Mouse (Mus musculus): Measurements from ENCODE around the gene Sf3a2. TPM values are rescaled to one million over a fixed set of nuclear protein-coding genes. Genes with fewer than 3 reads are reported as not detected.
A peak's percentile ranks its signal among the peaks of the same experiment; 100 is the strongest.
"Not testable (repeated sequence)": the region's sequence is repeated elsewhere in the genome, so short reads cannot be mapped to it uniquely, and the experiment has no call there.

Sf3a2 gene
- total RNA-seq, 2 experiments from 2014 or later = 16.8 to 48.6 TPM

DNA sequence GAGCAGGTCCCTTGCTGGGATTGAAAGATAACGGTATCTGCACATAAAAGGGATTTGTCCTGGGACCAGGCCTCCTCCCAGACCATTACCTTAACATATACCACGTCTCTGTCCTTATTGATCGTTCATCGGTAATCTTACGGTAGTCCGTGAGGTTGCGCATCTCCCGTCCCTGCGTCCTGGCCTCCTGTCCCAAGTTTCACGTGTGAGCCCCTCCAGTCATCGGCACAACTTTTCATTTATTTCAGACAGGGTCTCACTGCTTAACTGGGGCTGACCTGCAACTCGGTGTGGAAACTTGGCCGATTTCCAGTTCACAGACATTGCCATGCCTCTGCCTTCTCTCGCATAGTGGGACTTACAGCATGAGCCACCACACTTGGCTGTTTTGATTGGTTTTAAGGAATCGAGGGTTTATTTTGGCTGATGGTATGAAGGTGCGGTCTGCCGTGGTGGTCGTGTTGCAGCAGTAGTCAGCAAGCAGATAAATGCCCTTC is 1.1 kb downstream of the Sf3a2 start:
- peak; percentile 9 for ATAC-seq (replicated peaks; ENCODE audit: low FRiP score, poor library complexity, severe bottlenecking)

DNA sequence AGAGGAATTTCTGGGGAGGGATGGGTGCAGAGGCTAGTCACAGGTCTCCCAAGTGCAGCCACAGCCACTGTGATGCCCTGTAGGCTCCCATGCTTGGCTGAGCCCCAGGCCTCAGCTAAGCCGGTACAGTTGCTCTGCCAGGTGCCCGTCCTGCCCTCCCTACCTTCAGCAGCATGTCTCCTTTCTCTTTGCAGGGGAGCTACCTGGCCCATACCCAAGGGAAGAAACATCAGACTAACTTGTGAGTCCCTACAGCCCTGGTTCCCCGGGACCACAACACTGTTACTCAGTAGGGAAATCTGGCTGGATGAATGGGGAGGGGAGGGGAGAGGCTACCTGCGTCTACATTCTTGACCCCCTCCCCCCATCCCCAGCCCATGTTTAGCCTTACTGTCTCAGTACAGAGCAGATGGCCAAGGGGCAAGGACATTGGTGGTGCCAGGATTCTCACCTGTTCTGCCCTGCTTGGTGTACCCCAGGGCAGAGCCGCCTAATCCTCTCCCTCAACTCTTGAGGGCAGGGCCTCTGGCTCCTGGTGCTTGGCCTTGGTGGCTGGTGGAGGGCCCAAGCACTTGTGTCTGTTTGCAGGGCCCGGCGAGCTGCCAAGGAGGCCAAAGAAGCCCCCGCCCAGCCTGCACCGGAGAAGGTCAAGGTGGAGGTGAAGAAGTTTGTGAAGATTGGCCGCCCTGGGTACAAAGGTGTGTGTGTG is 4.4 kb downstream of the Sf3a2 start:
- ATAC-seq (replicated peaks; ENCODE audit: low FRiP score, poor library complexity, severe bottlenecking) = no peak

DNA sequence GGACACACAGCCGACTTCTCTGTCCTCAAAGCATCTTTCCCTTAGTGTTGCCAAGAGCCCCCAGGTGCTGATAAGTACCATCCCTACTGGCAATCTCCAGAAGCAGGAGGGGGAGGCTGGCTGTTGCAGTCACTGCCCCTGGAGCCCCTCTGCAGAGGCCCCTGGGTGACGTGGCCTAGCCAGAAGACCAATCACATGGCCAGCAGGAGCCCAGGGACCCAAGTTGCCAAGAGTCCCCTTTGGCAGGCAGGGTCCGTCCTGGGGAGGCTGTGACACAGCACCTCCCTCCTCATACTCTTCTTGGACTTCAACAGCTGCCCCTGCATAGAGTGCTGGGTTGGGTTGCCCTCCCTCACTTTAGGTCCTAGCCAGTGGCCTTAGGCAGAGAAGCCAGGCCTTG is 5.0 kb downstream of the Sf3a2 start:
- ATAC-seq (replicated peaks; ENCODE audit: low FRiP score, poor library complexity, severe bottlenecking) = no peak

DNA sequence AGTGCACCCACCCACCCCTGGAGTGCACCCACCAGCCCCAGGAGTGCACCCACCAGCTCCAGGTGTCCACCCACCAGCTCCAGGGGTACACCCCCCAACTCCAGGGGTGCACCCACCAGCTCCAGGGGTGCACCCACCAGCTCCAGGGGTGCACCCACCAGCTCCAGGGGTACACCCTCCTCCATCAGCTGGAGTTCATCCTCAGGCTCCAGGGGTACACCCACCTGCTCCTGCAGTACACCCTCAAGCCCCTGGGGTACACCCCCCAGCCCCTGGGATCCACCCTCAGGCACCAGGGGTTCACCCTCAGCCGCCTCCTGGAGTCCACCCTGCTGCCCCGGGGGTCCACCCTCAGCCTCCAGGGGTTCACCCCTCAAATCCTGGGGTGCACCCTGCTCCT is 6.3 kb downstream of the Sf3a2 start:
- no peak for ATAC-seq (replicated peaks; ENCODE audit: low FRiP score, poor library complexity, severe bottlenecking)

DNA sequence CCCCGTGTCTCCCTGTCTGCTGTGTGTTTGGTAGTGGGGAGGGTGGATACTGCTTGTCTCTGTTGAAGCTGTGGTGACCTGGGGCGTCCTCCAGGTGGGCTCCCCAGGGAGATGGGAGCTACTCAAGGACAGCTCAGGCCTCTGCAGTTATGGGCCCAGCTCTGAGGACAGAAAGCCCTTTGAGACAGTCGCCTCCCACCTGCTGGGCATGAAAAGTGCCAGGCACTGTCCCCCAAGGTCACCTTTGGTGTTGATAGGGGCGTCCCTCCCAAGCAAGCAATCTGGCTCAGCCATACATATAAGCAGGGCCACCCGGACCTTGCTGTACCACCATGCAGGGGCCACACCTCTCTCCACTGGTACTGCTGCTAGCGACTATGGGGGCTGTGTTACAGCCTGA is 6.9 kb downstream of the Sf3a2 start, which contains the start of gene Amh:
Amh (plus strand) TSS at position 328 of the 400 bp plus-strand sequence.
- ATAC-seq (replicated peaks; ENCODE audit: low FRiP score, poor library complexity, severe bottlenecking) = no peak

DNA sequence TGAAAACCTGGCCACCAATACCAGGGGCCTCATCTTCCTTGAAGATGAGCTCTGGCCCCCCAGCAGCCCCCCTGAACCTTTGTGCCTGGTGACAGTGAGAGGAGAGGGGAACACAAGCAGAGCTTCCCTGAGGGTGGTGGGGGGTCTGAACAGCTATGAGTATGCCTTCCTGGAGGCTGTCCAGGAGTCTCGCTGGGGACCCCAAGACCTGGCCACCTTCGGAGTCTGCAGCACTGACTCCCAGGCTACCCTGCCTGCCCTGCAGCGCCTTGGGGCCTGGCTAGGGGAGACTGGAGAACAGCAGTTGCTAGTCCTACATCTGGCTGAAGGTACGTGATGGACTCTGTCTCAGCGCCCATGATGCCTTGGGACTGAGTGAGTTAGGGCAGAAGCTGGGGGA is 7.3 kb downstream of the Sf3a2 start:
- ATAC-seq (replicated peaks; ENCODE audit: low FRiP score, poor library complexity, severe bottlenecking) = no peak

DNA sequence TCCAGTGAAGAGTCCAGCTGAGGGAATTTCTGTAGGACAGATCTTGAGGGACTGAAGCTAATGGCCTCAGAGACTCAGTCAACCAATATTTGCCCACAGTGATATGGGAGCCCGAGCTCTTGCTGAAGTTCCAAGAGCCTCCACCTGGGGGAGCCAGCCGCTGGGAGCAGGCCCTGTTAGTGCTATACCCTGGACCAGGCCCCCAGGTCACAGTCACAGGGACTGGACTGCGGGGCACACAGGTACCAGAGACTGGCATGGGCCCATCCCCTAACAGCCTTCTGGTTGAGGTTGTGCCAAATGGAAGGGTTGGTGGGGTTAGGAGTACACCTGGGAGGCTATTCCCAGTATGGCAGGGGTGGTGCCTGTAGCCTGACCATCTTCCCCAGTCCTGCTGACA is 7.9 kb downstream of the Sf3a2 start:
- ATAC-seq (replicated peaks; ENCODE audit: low FRiP score, poor library complexity, severe bottlenecking) = peak; percentile 76

DNA sequence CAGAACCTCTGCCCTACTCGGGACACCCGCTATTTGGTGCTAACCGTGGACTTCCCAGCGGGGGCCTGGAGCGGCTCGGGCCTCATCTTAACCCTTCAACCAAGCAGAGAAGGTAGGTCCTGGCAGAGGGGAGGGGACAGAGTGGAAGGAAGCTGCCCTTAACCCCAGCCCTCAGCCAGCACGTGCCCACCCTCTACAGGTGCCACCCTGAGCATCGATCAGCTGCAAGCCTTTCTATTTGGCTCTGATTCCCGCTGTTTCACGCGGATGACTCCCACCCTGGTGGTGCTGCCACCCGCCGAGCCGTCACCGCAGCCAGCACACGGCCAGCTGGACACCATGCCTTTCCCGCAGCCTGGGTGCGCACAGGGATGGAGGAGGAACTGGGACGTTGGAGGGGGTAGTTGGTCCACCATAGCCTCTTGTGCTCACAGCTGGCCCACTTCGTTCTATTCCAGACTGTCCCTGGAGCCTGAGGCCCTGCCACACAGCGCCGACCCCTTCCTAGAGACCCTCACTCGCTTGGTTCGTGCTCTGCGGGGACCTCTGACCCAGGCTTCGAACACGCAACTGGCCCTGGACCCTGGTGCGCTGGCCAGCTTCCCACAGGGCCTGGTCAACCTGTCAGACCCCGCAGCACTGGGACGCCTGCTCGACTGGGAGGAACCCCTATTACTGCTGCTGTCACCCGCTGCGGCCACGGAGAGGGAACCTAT is 8.5 kb downstream of the Sf3a2 start:
- ATAC-seq (replicated peaks; ENCODE audit: low FRiP score, poor library complexity, severe bottlenecking) = no peak

DNA sequence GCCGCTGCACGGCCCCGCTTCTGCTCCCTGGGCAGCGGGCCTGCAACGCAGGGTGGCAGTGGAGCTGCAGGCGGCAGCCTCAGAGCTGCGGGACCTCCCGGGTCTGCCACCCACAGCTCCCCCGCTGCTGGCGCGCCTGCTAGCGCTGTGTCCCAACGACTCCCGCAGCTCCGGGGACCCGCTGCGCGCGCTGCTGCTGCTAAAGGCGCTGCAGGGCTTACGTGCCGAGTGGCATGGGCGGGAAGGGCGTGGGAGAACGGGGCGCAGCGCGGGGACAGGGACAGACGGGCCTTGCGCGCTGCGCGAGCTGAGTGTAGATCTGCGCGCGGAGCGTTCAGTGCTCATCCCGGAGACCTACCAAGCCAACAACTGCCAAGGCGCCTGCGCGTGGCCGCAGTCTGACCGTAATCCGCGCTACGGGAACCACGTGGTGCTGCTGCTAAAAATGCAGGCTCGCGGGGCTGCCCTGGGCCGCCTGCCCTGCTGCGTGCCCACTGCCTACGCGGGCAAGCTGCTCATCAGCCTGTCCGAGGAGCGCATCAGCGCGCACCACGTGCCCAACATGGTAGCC is 9.1 kb downstream of the Sf3a2 start:
- no peak for ATAC-seq (replicated peaks; ENCODE audit: low FRiP score, poor library complexity, severe bottlenecking)

DNA sequence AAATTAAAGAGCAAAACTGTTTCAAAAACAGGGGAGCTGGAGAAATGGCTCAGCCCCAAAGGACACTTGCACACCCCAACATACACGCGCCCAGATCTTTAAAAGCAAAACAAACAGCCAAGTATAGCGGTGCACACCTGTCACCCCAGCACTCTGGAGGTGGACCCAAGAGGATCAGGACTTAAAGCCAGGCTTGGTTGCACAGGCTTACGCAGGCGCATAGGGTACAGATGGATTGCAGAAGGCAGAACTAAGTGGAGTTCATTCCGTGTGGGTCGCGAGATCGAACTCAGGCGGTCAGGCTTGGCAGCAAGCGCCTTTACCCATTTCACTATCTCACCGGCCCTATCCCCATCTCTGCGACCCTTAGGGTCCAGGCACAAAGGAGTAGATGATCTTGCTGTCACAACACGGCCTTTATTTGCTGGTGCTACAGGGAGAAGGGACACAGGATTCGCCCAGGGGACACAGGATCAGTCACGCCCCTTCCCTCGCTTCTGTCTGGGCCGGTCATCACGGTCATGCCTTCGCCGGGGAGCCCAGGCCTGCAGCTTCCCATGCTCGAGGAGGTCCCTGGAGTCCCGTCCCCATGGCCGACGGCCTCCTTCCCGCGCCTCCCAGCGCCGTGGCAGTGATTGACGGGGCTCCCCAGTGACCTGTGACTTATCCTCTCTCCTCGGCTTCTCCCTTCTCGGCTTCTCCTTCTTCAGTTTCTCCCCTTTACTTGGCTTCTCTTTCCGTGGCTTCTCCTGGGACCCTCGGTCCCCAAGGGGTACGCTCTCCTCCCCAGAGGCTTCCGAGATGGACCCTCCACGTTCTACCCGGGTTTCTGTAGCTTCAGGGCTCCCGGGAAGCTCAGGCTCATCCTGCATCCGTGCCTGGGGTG is 10.3 kb downstream of the Sf3a2 start:
- no peak for ATAC-seq (replicated peaks; ENCODE audit: low FRiP score, poor library complexity, severe bottlenecking)

DNA sequence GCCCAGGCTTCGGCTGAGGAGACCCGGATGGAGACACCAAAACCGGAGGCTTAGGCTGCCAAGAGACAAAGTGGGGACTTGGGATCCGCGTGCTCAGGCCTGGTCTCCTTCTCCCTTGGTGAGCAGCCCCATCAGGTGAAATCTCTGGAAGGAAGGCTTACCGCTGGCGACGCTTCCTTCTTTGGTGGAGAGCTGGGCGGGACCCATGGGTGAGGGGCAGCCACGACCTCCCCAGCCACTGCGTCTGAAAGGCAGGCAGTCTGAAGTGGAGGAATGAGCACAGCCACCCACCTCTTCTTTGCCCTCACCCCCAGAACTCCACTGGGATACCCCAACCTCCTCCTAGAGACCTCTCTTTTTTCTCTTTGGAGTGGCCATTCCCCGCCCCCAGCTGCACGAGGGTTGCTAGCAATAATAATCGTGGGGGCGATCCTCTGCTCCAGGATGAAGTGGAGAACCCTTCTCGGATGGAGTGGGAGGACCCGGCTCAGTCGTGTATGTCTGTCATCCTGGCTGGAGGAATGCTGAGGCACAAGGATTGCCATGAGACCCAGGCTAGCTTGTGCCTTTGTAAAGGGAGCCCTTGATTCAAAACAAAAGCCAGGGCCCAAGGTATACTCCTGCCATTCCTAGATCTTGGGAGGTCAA is 11.1 kb downstream of the Sf3a2 start:
- ATAC-seq (replicated peaks; ENCODE audit: low FRiP score, poor library complexity, severe bottlenecking) = no peak

DNA sequence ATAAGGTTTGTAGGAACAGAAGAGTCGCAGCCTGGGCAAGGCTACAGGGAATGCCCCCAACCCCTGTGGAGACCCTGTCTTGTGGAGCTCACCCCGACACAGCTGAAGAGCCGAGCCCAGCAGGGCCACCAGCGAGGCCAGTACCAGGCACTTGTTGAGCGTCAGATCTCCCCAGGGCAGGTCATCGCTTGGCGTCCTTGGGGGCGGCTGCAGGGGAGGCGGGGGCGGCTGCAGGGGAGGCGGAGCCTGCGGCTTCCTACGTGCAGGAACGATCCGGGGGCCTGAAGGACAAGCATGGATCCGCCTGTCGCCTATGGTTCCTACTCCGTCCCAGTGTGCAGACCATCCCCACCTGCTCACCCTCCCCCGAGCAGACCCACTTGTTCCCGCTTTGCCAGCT is 12.1 kb downstream of the Sf3a2 start:
- ATAC-seq (replicated peaks; ENCODE audit: low FRiP score, poor library complexity, severe bottlenecking) = no peak

DNA sequence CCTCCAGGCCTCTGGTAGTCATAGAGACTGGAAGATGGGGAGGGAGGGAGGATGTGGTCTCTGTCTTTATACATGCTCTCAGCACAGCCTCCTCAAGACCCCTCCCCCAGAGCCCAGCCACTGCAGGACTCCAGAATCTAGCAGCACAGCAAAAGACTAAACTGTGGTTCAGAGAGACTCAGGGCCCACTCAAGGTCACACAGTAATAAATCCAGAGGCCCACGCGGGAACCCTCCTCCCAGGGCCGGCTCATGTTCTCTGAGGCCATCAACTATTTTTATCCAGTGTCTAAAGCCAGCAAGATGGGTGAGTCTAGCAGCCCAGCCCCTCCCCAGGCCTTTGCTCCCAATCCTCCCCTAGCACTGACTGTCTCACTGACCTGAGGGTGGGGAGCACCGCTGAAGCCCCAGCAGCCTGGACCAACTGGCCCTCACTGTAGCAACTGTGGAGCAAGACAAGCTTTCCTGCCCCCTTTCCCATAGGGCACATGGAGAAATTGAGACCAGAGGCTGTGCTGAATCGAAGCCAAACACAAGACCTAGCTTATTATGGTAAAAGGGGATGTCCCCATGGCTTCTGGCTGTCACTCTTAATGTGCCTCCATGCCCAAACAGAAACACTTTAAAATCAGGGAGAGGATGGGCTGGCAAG is 14.5 kb downstream of the Sf3a2 start:
- ATAC-seq (replicated peaks; ENCODE audit: low FRiP score, poor library complexity, severe bottlenecking) = no peak

DNA sequence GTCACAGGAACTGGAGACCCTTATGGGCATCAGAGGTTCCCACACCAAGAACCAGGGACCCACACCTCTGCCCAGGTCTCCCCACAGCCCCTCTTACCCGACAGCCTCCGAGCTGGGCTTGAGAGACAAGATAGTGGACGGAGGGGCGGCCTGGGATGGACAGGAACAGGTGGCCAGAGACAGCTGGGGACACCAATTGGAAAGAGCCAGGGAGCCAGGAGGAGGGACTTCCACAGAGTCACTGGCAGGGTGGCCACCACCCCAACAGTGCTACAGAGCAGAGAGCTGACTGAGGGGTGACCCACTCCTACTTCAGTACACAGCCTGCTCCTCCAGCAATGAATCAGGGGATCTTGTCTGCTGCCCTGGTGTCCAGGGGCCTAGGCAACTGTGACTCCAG is 15.4 kb downstream of the Sf3a2 start, which contains the start of gene Jsrp1:
Jsrp1 (minus strand) TSS at position 133 of the 400 bp plus-strand sequence.
- no peak for ATAC-seq (replicated peaks; ENCODE audit: low FRiP score, poor library complexity, severe bottlenecking)

DNA sequence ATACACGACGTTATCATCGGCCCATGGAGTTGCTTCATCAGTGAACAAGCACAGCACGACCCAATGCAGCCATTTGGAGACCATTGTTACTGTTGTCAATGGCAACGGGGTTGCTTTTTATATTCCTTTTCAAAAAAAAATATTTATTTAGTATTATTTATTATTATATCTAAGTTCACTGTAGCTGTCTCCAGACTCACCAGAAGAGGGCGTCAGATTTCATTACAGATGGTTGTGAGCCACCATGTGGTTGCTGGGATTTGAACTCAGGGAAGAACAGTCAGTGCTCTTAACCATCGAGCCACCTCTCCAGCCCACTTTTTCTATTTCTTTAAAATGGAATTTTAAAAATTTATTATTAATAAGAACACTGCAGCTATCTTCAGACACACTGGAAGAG is 16.8 kb downstream of the Sf3a2 start:
- ATAC-seq (replicated peaks; ENCODE audit: low FRiP score, poor library complexity, severe bottlenecking) = no peak

DNA sequence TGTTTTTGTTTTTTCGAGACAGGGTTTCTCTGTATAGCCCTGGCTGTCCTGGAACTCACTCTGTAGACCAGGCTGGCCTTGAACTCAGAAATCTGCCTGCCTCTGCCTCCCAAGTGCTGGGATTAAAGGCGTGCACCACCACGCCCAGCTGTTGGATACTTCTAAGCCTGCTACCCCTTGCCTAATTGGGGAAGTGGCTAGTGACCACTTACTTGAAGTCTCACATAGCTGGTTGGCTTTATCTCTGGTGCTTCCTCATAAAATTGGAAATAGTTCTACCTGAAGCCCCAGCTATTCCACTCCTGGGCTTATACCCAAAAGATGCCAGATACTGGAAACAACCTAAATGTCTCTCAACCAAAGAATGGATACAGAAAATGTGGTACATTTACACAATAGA is 18.3 kb downstream of the Sf3a2 start:
- not testable (repeated sequence) for ATAC-seq (replicated peaks; ENCODE audit: low FRiP score, poor library complexity, severe bottlenecking)

DNA sequence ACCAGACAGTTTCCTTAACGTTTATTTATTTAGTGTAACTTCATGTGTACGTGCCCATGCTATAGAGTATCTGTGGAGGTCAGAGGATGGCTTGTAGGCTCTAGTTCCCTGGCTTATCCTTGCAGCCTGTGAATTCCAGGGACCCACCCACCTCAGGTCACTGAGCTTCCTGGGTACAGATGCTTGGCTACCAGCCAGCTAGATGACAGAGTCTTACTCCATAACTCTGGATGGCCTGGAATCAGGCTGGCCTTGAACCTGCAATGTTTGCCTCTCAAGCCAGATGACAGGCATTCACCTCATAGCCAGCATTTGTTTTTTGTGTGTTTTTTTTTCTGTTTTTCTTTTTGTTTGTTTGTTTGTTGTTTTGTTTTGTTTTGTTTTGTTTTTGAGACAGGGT is 19.2 kb downstream of the Sf3a2 start:
- ATAC-seq (replicated peaks; ENCODE audit: low FRiP score, poor library complexity, severe bottlenecking) = no peak

DNA sequence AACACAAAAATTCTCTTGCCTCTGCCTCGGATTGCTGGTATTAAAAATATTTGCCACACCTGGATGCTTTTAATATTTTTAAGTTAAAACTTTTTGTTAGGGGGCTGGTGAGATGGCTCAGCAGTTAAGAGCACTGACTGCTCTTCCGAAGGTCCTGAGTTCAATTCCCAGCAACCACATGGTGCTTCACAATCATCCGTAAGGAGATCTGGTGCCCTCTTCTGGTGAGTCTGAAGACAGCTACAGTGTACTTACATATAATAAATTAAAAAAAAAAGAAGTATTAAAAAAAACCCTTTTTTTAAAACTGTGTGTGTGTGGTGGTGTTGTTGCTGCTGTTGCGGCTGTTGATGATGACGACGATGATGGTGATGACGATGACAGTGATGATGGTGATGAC is 20.0 kb downstream of the Sf3a2 start:
- not testable (repeated sequence) for ATAC-seq (replicated peaks; ENCODE audit: low FRiP score, poor library complexity, severe bottlenecking)

Measured in erythroid progenitor cell, adult 5-6 weeks (primary cell).